Mouse (Mus musculus): Measurements from ENCODE around the gene Aftph.
A peak's percentile ranks its signal among the peaks of the same experiment; 100 is the strongest.

Aftph gene

DNA sequence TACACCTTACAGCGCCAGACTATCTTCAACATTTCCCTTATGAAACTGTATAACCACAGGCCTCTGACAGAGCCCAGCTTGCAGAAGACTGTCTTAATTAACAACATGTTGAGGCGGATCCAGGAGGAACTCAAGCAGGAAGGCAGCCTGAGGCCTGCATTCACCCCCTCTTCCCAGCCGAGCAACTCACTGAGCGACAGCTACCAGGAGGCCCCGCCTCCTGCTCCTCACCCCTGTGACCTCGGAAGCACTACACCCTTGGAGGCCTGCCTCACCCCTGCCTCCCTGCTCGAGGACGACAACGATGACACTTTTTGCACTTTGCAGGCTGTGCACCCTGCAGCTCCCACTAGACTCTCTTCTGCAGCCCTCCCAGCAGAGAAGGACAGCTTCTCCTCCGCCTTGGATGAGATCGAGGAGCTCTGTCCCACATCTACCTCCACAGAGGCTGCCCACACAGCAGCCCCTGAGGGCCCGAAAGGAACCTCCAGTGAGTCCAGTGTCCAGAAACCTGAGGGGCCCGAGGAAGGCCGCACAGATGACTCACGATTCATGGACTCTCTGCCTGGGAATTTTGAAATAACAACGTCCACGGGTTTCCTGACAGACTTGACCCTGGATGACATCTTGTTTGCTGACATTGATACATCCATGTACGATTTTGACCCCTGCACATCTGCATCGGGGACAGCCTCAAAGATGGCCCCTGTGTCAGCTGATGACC is 93.3 kb downstream of the Aftph start:
- DNase-seq (ENCODE audit: low spot score in 2 of 2) = no peak

DNA sequence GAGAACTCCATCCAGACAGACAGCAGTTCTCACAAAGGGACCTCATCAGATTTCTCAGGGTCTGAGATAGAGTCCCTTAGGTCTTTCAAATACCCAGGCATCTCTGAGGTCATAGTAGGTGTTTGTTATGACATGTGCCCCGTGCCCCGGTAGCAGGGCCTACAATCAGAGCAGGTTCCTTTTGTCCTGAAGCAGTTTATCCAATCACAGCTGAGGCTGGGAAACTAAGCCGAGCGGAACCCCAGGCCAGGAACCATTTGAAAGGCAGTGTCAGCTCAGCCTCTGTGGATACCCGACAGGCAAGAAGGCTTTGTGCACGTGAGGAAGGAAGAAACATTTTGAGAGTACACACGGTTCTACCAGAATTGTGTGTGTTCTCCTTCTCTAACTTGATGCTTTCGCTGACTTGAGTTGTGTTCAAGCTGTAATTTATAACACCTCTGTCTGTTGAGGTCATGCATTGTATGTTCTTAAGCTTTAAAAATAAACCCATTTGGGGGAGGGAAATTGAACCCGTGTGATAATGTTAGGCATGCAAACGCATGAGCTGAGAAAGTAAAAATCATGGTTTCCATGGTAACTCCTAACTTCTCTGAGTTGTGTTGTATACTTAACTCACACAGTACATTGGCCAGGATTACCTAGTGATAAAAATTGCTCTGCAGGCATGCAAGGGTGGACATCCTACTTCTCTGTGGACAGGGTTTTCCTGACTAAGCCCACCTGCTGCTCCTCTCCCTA is 94.2 kb downstream of the Aftph start:
- no peak for DNase-seq (ENCODE audit: low spot score in 2 of 2)

DNA sequence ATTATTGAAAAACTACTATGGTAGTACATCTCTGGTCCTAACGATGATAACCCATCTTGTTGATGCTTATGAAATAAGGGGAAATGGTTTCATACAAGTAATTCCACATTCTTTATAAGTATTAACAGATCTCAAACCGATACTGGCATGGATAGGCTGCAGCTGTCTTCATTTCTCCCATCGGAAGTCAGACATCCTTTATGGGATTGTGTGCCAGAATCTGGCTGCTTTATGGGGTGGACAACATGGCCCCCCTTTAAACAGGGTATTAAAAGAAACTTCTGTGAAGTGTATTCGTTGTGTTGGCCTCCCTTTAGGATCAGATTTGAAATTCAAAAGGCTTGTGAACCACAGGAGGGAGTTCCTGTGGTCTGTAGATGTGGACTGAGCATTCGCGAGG is 95.2 kb downstream of the Aftph start:
- DNase-seq (ENCODE audit: low spot score in 2 of 2) = no peak

DNA sequence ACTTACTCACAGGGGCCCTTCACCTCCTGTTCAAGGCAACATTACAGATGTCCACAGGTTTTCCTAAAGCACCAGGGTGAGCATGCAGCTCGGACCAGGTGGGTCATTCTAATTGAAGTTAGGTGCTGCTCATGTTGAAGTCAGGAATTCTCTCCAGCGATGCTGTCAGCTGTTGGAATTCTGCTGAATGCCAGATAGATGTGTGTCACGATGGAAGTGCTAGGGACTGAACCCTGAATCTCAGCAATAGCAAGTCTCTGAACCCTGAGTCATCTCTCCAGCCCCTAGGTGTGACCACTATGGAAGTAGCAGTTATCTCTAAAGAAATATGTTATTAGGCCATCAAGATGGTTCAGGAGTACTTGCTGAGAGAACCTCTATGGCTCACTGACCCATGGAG is 95.9 kb downstream of the Aftph start:
- no peak for DNase-seq (ENCODE audit: low spot score in 2 of 2)

DNA sequence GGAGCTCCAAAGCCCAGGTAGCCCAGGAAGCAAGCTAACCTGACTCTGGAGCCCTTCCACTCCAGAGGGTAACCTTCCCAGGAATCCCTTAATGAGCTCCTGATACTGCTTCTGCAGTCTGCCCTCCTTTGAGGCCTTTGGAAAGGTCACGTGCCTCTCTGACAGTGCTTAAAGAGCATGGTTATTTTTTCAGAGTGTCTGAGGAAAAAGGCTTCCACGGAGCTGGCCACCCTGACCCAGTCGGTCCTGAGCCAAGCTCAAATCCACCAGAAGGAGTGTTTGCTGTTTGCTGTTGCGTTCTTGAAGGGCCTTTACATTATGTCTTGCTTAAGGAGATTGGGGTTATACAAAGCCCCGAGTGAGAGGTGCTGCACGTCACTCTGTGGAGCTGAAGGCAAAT is 96.5 kb downstream of the Aftph start:
- no peak for DNase-seq (ENCODE audit: low spot score in 2 of 2)

DNA sequence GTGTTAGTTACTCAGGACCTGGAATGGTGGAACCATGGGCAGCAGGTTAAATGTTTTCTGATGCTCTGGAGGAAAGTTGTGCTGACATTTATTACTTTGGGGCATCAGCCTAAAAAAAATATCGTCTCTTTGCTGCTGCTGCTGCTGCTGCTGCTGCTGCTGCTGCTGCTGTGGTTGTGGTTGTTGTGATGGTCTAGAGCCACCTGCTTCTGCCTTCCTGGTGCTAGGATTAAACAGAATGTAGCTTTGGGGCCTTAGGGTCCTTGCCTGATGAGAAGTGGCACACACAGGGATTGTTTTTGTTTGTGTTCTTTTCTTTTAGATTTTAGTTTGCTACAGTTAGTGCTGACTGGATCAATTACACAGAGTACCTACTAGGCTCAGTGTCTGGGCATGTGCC is 97.2 kb downstream of the Aftph start:
- peak in 1 of 2 experiments; percentile 47 for DNase-seq (ENCODE audit: low spot score in 2 of 2)

DNA sequence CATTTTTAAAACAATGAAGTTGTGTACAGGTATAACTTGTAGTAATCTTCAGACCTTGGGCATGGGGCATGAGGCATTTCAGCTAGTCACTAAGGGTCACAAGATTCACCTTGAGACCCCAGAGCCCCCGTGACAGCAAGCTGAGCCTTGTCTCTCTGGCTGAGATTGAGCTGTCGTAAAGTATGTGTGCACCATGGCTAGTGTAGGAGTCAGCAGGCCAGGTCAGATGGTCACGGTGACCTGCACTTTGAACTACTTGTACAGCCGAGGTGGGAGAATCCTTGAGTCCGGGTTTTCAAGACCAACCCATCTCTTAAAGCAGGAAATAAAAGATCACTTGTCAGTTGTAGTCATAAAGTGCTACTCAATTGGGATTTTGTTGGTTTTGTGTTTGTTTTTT is 98.2 kb downstream of the Aftph start:
- DNase-seq (ENCODE audit: low spot score in 2 of 2) = no peak

DNA sequence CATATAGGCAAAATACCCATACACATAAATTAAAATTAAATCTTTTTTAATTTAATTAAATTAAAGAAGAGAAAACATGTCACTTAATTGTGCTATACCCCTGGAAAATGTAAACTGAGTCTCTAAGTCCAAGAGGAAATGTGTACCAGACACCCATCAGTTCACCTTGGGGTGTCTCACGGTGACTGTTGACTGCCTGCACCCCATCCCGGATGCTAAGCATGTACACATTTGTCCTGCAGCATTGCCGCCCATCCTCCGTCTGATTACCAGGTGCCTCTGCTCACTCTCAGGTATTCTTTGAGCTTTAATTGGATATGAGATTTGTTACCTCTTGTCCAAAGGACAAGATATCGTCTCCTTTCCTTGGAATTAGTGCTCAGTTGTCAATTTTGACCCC is 99.1 kb downstream of the Aftph start:
- DNase-seq (ENCODE audit: low spot score in 2 of 2) = no peak

DNA sequence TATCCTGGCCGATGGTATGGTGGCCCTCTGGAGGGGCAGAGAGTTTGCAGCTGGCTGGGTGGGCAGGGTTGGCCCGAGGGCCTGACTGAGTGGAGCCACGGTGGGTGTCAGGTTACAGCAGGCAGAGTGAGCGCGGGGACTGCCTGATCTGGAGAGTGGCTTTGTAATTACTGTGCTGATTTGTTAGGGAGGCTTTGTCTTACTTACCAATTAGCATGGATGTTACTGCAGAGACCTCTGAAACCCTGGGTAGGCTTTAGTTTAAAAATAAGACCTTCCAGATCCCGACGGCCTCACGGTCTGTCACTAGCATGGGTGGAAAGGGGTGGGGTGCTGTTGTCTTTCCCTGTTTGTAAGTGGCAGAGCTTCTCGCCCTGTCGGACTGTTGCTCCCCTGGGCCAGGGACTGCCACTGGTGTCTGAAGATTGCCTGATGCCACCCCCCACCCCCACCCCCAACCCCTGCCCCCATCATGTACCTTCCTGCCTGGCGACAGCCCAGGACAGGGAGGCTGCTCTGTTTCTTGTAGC is 101.4 kb downstream of the Aftph start:
- no peak for DNase-seq (ENCODE audit: low spot score in 2 of 2)

DNA sequence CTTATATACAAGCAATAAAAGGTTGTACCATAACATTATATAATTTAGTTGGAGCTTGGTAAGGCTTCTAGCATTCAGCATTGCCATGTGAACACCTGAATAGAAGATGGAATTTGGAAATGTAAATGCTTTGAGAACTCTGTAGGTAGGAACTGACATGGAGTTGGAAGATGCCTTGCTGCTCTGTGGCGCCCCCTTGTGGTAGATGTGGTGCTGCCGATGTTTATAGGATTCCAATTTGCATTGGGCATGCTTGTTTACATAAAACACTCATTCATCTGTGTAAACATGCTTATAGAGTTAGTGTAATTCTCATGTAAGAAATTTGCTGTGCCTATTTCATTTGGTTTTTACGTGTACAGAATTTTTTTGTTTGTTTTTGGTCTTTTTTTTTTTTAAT is 102.5 kb downstream of the Aftph start:
- DNase-seq (ENCODE audit: low spot score in 2 of 2) = peak; percentile 50 to 92

DNA sequence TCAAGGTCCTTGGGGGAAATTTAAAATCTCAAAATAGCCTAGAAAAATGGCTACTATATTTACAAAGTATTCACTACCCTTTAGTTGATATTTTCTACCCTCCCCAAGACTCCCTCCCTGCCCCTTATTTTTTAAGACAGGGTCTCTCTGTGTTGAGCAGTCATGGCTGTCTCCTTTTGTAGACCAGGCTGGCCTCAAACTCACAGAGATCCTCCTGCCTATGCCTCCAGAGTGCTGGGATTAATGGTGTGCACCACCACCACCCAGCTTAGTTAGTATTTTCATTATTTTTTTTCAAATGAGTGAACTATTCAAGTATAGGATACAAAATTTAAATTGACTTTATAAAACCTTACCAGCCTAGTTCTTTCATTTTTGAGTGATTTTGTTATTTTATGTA is 104.3 kb downstream of the Aftph start:
- DNase-seq (ENCODE audit: low spot score in 2 of 2) = no peak

DNA sequence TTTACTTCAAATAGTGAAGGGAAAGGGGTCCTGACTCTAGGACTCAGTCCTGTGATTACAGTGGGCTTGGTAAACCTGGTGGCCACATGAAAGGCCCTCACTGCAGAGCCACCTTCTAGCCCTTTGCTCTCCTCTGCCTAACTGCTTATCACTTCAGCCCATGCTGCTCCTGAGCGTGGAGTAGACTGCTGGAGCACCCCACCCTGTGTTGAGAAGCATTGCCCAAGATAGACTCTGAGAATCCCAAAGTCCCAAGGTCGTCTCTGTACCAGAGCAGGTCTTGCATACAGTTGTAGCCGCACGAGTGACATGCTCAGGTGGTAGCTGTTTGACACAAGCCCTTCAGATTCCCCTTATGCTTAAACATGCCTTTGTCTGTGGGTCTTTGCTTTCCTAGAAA is 105.3 kb downstream of the Aftph start:
- DNase-seq (ENCODE audit: low spot score in 2 of 2) = no peak

DNA sequence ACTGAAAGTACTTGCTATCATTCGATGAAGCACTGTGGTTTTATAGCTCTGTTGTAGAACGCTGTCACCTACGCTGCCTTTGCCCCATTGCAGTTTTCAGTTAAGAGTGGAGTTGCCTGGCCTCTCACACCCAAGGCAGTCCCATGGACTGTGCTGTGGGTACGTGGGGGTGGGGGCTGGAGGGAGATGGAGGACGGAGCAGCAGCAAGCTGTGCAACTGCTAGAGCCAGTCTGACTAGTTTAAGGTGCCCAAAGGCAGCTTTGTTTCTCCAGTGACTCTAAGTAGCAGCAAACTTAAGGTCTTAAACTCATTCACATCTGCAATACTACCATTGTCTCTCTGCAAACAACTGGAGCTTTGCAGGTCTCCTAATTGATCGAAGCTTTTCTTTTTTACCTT is 105.7 kb downstream of the Aftph start:
- no peak for DNase-seq (ENCODE audit: low spot score in 2 of 2)
